Mouse (Mus musculus) forebrain, embryonic 10.5 days (tissue): ENCODE measurements around the gene Fam171b. TPM values are rescaled to one million over a fixed set of nuclear protein-coding genes. Genes with fewer than 3 reads are reported as not detected.

ENCODE experiments used
- DNase-seq: peaks from one replicate; pipeline ENCODE4 v3.0.0-alpha.2; 2017; ENCODE audit warnings: low spot score; ENCODE audit errors: extremely low spot score
- H3K27ac ChIP-seq: fragments of 300-500 bp; sonication (generic); 2 replicates; pipeline ENCODE4 v1.5.1; 2016; ENCODE audit warnings: mild to moderate bottlenecking
- H3K27me3 ChIP-seq: fragments of 300-500 bp; sonication (generic); 2 replicates; pipeline ENCODE4 v1.6.1; 2016; ENCODE audit warnings: mild to moderate bottlenecking; ENCODE audit not compliant: poor library complexity, severe bottlenecking
- H3K36me3 ChIP-seq: fragments of 300-500 bp; sonication (generic); replicated peaks from 2 replicates; pipeline ENCODE4 v1.6.1; 2016; ENCODE audit warnings: mild to moderate bottlenecking, moderate library complexity
- H3K4me1 ChIP-seq: fragments of 300-500 bp; sonication (generic); 2 replicates; pipeline ENCODE4 v1.6.1; 2016
- H3K4me3 ChIP-seq: fragments of 300-500 bp; sonication (generic); 2 replicates; pipeline ENCODE4 v1.5.1; 2016; ENCODE audit warnings: mild to moderate bottlenecking, moderate library complexity
- H3K9me3 ChIP-seq: fragments of 300-500 bp; sonication (generic); 2 replicates; pipeline ENCODE4 v1.6.1; 2016; ENCODE audit warnings: mild to moderate bottlenecking, moderate library complexity
- WGBS: fragments of 180-500 bp; shearing (Covaris S2); methylation state at CpG from one replicate; pipeline ENCODE4 v1.1.7; 2016; 5-methylcytosine and 5-hydroxymethylcytosine counted together
- polyA plus RNA-seq: library from polyadenylated mRNA; unstranded; fragments of >200 nt; fragmentation: Nextera tagmentation; extraction: Ambion mirVana; gene quantifications from 2 replicates; pipeline ENCODE4 v1.2.1, GENCODE M21; 2016

The Fam171b gene
- polyA plus RNA-seq, 1 experiment from 2014 or later = 34.4 TPM

DNA sequence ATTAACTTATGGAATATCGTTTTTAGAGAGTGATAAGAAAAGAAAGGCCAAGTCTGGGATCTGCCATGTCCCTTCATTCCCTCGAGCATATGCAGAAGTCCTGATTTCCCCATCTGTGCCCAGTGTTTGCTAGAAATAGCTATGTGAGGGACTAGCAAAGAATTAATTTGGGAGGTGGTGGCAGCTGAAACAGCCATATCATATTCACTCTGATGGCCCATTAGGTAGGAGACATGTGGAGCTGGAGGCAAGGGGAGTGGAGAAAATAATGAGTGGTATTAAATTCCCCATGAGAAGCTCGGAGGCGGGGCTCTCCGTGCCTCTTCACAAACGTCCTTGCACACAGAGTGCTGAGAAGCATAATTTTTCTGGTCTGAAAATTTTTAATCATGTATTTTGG, 3.7 kb downstream of the Fam171b start:
- Histone ChIP-seq H3K27ac (no peak overlapping the region), H3K9me3 (no peaks in the 10 kb centered on the region), H3K4me1 (peaks cover 40% of the 10 kb centered on the region), H3K27me3 (peaks cover 12% of the 10 kb centered on the region; the same call in 1 of the 2 replicates), H3K4me3 (no peak overlapping the region), H3K36me3 (no peaks in the 10 kb centered on the region)
- no peak for DNase-seq
- 82% methylated on average over 6 of the region's 6 CpGs for WGBS

DNA sequence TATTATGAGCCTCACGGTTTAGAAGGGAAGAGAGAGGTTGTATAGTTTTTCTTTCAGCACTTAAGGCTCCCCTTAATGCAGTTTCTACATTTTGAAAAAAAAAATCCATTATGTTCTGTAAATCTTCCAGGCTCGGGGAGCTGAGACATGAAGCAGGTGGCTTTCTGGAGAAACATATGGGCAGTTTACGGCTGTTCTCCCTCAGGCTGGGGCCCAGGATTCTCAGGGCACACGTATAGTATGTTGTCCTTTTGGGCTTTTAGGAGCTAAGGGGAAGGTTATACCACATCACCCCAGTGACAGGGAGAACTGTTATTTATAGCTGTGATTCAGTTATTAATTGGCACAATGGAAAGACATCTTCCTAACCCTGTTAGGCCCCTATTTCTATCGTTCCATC, 12.7 kb downstream of the Fam171b start:
- H3K9me3 ChIP-seq = no peaks in the 10 kb centered on the region
- no peak overlapping the region for H3K4me3 ChIP-seq
- DNase-seq = no peak
- 86% methylated on average over 5 of the region's 5 CpGs for WGBS
- H3K36me3 ChIP-seq = no peaks in the 10 kb centered on the region
- peaks cover 42% of the 10 kb centered on the region for H3K4me1 ChIP-seq
- H3K27me3 ChIP-seq = no peaks in the 10 kb centered on the region
- H3K27ac ChIP-seq = no peak overlapping the region

DNA sequence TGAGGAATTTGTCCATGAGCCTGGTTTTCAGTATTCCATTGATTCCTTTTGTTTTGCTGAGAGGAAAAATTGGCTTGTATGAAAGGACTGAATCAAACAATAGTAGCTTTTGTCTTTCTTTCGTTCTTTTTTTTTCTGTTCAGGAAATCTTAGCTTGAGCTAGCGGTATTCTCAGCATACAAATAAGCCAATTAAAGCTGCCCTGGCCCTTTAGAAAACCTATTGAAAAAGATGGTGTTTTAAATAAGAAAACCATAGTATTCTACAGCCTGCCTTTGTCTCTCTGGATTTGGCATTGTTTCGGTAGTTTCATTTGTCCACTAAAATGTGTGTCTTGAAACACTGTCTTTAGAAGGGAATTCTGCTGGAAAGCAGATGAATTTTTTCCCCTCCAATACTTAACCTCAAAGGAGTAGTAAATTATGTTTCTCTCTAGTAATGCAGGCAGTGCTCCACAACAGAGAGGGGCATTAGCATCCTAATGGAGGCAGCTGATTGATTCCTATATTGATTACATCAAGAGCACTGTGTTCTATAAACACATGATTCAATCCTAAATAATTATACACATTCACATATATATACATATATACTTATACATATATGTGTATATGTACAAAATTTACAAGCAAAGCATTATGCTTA, 16.6 kb downstream of the Fam171b start:
- Histone ChIP-seq H3K4me3 (no peak overlapping the region), H3K27ac (peak overlapping the region; percentile 58), H3K36me3 (peaks cover 9% of the 10 kb centered on the region), H3K4me1 (peaks cover 56% of the 10 kb centered on the region), H3K9me3 (no peaks in the 10 kb centered on the region), H3K27me3 (no peaks in the 10 kb centered on the region)
- no peak for DNase-seq
- 29% methylated on average over 3 of the region's 3 CpGs for WGBS

DNA sequence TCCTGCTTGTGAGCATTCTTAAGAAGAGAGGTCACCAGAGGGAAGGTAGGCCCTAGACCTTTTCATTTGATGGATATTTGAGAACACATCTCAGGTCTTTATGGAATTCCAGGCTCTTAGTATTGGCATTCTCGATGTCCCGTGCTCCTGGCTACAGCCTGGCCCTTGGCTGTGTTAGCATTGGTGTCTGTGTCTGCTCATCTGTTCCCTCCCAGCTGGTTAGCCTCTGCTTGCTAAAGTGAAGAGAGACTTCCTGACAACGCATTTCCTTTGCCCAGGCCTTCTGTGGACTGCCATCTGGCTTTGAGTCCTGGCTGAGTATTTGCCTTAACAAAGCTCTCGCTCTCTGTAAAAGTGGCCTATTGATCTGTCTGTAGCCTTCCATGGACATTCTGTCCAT, 20.5 kb downstream of the Fam171b start:
- peaks cover 59% of the 10 kb centered on the region for H3K4me1 ChIP-seq
- no peaks in the 10 kb centered on the region for H3K9me3 ChIP-seq
- 86% methylated on average over 4 of the region's 4 CpGs for WGBS
- no peak overlapping the region for H3K4me3 ChIP-seq
- H3K27ac ChIP-seq = no peak overlapping the region
- no peaks in the 10 kb centered on the region for H3K27me3 ChIP-seq
- no peak for DNase-seq
- H3K36me3 ChIP-seq = peaks cover 9% of the 10 kb centered on the region

DNA sequence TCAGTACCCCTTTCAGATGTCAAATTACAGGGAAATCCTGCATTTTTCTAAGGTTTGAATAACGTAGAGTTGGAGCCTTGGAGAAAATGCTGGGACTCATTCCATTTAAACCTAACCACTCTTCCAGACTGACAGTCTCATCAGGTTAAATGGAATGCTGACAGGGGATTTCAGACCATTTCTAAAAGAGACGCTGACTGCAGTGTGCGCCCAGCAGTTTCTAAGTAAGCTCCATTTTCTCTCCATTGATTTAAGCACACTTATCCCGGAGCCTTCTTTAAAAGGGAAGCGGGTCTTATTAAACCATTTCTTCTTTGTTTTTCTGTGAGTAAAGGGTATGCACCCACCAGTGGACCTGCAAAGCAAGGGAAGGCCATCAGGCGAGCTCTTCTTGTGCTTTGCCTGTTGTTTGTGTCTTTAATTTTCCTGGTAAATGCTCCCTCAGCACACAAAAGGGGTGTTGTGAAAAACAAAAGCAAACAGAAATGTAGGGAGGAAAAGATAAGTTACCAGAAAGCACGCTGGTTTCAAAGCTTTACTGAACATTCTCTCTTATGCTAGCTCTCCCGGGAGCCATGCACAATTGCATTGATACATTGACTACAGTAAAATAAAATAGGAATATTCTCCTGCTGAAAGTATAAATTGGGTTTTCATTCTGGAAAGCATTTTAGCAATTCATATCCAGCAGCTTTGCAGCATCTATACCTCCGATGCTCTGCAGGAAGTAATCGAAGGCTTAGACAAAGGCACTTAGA, 23.1 kb downstream of the Fam171b start:
- peak overlapping the region; percentile 3; the same call in 1 of the 2 replicates for H3K4me3 ChIP-seq
- H3K9me3 ChIP-seq = peaks cover 6% of the 10 kb centered on the region; the same call in 1 of the 2 replicates
- peaks cover 17% of the 10 kb centered on the region for H3K36me3 ChIP-seq
- 41% methylated on average over 10 of the region's 10 CpGs for WGBS
- H3K27ac ChIP-seq = peak overlapping the region; percentile 71
- H3K27me3 ChIP-seq = no peaks in the 10 kb centered on the region
- peaks cover 33% of the 10 kb centered on the region for H3K4me1 ChIP-seq
- DNase-seq = no peak

DNA sequence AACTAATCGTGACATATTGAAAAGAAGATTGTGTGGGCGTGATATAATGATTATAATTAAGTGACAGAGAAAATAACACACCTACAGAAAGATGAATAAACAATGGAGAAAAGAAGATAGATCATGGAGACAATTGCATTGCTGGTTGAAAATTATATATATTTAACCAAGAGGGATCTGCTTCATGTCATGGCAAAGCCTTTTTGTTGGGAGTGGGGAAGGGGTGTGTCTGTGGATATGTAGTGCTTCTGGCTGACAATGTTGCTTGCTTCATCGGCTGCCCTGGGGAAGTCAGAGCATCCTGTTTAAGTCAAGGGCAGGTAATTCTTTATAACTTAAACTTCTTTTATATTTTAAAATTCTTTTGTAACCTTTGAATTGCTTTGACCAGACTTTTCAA, 36.1 kb downstream of the Fam171b start:
- 90% methylated on average over 3 of the region's 3 CpGs for WGBS
- peaks cover 14% of the 10 kb centered on the region for H3K4me1 ChIP-seq

DNA sequence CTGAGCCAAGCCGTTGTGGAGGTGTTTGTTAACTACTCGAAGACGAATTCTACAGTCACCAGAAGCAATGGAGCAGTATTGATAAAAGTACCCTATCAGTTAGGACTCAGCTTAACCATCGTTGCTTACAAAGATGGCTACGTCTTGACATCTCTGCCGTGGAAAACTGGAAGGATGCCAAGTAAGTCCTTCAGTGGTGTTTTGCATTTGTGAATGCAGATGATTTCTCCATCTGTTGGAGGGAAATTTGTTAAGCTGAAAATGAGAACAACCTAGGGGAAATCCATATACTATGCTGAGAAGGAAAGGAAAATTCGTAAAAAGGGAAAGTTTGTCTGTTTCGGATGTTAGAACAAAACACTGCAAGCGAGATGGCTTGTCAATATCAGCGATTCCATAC, 41.0 kb downstream of the Fam171b start:
- peaks cover 27% of the 10 kb centered on the region for H3K36me3 ChIP-seq
- no peaks in the 10 kb centered on the region for H3K9me3 ChIP-seq
- H3K4me1 ChIP-seq = no peaks in the 10 kb centered on the region
- no peak overlapping the region for H3K27ac ChIP-seq
- no peak for DNase-seq
- 91% methylated on average over 10 of the region's 10 CpGs for WGBS
- H3K4me3 ChIP-seq = no peak overlapping the region
- H3K27me3 ChIP-seq = no peaks in the 10 kb centered on the region

More for the DNA sequence above, 36.1 kb downstream of the Fam171b start:
- Histone ChIP-seq H3K9me3 (no peaks in the 10 kb centered on the region), H3K4me3 (no peak overlapping the region), H3K27ac (no peak overlapping the region), H3K27me3 (peaks cover 11% of the 10 kb centered on the region; the same call in 1 of the 2 replicates), H3K36me3 (peaks cover 4% of the 10 kb centered on the region)
- DNase-seq = no peak

DNA sequence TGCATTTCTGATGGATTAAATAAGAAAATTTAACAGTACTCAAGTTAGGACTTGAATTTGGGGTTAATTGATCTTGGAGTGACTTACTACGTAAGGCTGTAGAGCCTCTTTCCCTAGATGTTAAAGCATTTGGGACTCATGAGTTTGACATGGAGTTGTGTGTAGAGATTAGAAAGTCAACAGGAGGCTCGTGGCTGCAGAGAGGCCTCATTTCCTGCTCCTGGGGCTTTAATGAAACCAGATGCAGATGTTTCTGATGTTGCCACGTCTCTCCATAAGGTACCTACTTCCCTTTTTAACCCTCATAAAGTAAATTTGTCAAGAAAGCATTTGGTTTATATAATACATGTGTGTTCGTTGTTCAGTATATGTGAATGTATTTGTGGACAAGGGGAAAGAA, 43.8 kb downstream of the Fam171b start:
- Histone ChIP-seq H3K4me1 (no peaks in the 10 kb centered on the region), H3K27ac (no peak overlapping the region), H3K9me3 (no peaks in the 10 kb centered on the region), H3K27me3 (no peaks in the 10 kb centered on the region), H3K4me3 (no peak overlapping the region), H3K36me3 (peaks cover 42% of the 10 kb centered on the region)
- 66% methylated on average over 4 of the region's 4 CpGs for WGBS
- DNase-seq = no peak

DNA sequence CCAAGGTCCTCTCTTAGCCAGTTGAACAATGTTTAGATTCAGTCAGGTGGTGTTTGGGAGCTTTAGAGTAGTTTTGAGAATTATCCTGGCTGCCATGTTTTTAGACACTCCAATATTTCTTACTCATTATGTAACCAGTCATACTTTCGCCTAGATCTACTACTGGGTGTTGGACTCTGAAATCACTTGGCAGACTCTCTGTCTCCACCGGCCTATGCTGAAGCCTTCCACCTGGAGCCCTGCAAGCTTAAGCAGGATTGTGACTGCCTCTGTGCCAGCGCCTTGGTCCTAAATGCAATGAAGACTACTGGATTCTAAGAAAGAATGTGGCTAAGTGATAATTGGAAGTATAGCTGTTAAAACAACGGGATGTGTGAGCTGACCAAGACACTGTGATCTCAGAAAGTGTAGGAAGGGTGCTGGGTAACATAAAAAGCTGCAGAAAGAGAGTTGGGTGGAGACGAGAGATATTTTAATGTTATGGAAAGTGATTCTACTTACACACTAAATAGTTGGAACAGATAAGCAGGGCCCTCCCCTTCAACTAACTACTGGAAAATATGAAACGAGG, 71.5 kb downstream of the Fam171b start:
- Histone ChIP-seq H3K4me1 (no peaks in the 10 kb centered on the region), H3K9me3 (no peaks in the 10 kb centered on the region), H3K4me3 (no peak overlapping the region), H3K36me3 (peaks cover 19% of the 10 kb centered on the region), H3K27ac (no peak overlapping the region), H3K27me3 (no peaks in the 10 kb centered on the region)
- DNase-seq = no peak
- WGBS = 88% methylated on average over 6 of the region's 6 CpGs

DNA sequence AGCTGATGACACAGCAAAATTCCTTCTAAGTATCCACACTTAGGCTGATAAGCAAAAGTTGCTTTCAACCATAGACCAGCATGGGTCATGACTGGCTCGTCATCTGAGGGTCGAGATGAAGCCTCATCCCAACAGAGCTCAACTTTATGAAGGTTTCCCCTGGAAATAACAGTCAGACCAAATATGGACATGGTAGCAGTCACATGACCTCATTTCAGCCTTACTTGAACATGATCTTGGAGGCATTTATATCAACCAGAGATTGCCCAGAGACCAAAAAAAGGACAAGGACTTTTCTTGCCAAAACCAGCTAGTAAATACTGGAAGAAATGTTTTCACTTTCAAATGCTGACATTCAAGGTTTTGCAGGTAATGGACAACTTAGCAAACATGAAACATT, 81.3 kb downstream of the Fam171b start:
- 96% methylated on average over 2 of the region's 2 CpGs for WGBS
- Histone ChIP-seq H3K36me3 (no peaks in the 10 kb centered on the region), H3K4me1 (no peaks in the 10 kb centered on the region), H3K27ac (no peak overlapping the region), H3K27me3 (no peaks in the 10 kb centered on the region), H3K9me3 (no peaks in the 10 kb centered on the region), H3K4me3 (no peak overlapping the region)
- DNase-seq = no peak

DNA sequence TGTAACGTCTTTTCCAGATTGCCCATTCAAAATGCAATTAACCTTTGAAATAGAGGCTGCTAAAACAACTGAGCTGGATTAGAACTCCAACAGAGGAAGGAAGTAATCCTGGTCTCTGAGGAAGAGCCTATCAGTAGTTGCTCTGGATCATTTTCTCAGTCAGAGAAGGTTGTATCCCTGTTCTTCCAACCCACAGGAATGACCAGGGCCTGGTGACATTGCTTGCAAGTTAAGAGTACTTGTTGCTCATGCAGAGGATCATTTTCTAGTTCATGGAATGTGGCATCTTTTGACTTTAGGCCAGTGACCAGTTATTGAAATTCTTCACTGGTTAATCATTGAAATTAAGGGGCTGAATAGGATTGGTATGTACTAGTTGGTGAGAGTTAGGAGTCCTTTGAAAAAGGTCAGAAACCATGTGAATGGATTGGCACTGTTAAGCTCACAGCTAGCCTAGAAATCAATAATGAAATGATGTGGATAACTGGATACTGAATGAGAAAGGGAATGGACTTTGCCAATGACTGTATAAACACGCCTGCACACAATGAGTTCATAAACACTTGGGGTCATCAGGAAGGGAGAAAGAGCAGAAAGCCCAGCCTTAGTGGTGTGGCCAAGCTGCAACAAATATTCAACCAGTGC, 89.6 kb downstream of the Fam171b start:
- no peaks in the 10 kb centered on the region for H3K4me1 ChIP-seq
- no peak overlapping the region for H3K27ac ChIP-seq
- 85% methylated on average over 2 of the region's 2 CpGs for WGBS
- no peak for DNase-seq
- H3K36me3 ChIP-seq = no peaks in the 10 kb centered on the region
- H3K27me3 ChIP-seq = no peaks in the 10 kb centered on the region
- H3K9me3 ChIP-seq = no peaks in the 10 kb centered on the region
- H3K4me3 ChIP-seq = no peak overlapping the region

DNA sequence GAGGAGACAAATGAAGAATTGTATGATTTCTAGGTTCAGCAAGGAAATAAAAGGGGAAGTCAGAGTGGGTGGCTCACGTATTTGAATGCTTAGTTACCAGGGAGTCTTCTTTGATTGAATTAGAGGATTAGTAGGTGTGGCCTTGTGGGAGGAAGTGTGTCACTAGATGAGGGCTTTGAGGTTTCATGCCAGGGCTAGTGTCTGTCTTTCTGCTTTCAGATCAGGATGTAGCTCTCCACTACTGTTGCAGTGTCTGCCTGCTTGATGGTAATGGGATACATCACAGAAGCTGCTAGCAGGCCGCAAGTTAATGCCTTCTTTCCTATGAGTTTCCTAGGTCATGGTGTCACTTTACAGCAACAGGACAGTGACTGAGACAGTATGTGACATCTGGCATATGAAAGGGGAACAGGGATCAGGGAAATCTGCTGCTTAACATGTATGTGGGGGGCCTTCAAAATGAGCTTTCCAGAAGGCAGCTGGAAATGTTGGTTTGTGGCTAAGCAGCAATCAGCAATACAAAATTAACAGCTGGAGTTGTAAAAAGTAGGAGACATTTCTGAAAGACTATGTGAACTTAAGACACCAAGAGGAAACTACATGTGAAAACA, 117.1 kb downstream of the Fam171b start:
- 54% methylated on average over 2 of the region's 2 CpGs for WGBS
- no peak overlapping the region for H3K4me3 ChIP-seq

More for the DNA sequence above, 117.1 kb downstream of the Fam171b start:
- H3K4me1 ChIP-seq = peaks cover 3% of the 10 kb centered on the region; the same call in 1 of the 2 replicates
- H3K27ac ChIP-seq = no peak overlapping the region
- no peaks in the 10 kb centered on the region for H3K36me3 ChIP-seq
- no peaks in the 10 kb centered on the region for H3K27me3 ChIP-seq
- DNase-seq = no peak
- no peaks in the 10 kb centered on the region; the same call in 1 of the 2 replicates for H3K9me3 ChIP-seq
